ENCODE assay signal across 23 mouse cellular contexts in genomic region chr13:34305964-34306671, GRCm38 (mm10). TPM values are rescaled to one million over a fixed set of nuclear protein-coding genes. Genes with fewer than 3 reads are reported as not detected.
DNase-seq lines count a peak whose midpoint lies in the region; ATAC-seq and TF ChIP-seq lines count a peak whose summit lies in the region.
"Had no signal": no experiment of that assay in that cellular context is flagged by ENCODE, and none has a peak within 500 bp of the region (broad histone marks: within the 10 kb centered on the region; RNA-seq: fewer than 3 reads in every experiment).

No protein-coding gene starts in this region.

- H3K9ac ChIP-seq in liver, adult 2 months (ENCODE audit: low read depth, low read length) = no peak overlapping the region
- H3K9ac ChIP-seq in liver, embryonic 13.5 days = no peak overlapping the region
- H3K9ac ChIP-seq in liver, embryonic 16.5 days (ENCODE audit: low read depth, low read length) = no peak overlapping the region
- H3K9ac ChIP-seq: embryonic facial prominence, embryonic 12.5 days; embryonic facial prominence, embryonic 15.5 days; forebrain, embryonic 13.5 days; hindbrain, embryonic 12.5 days; hindbrain, embryonic 15.5 days had no signal

- DNase-seq in liver, adult 2 months (ENCODE audit: extremely low read depth, low read depth, low spot score) = peak; percentile 63
- DNase-seq in liver = no peak
- DNase-seq in liver, embryonic 13.5 days = no peak
- DNase-seq in lung, adult 18-20 months = no peak
- DNase-seq: adrenal gland, adult 2 months; adrenal gland, postnatal 14 days; cerebellum, adult 11 months; cerebellum, adult 2 months; cerebellum, adult 9-11 months; cerebellum, postnatal 25 days; gastrocnemius, adult 2 months; gastrocnemius, postnatal 14 days; heart, adult 2 months had no signal

- TF ChIP-seq CTCF in liver, adult 2 months (IDR thresholded peaks at IDR 0.05; ENCODE audit: low read depth, low read length) = no peak

- TF ChIP-seq POLR2A in liver, adult 2 months (IDR thresholded peaks at IDR 0.05; ENCODE audit: extremely low read depth, insufficient read depth, low read length) = no peak

- H3K4me2 ChIP-seq in liver, embryonic 13.5 days = no peak overlapping the region
- no peak overlapping the region for H3K4me2 ChIP-seq in liver, embryonic 16.5 days (ENCODE audit: low read depth, low read length)
- H3K4me2 ChIP-seq: embryonic facial prominence, embryonic 12.5 days; embryonic facial prominence, embryonic 15.5 days; forebrain, embryonic 13.5 days; hindbrain, embryonic 12.5 days; hindbrain, embryonic 15.5 days had no signal

- peak overlapping the region; percentile 22; the same call in 1 of the 2 replicates for H3K27ac ChIP-seq in liver, adult 2 months (replicated peaks; ENCODE audit: insufficient read depth, low read depth, low read length)
- peak overlapping the region; percentile 78 for H3K27ac ChIP-seq in liver, embryonic 13.5 days
- no peak overlapping the region for H3K27ac ChIP-seq in liver, embryonic 16.5 days (ENCODE audit: low read length)
- H3K27ac ChIP-seq: embryonic facial prominence, embryonic 12.5 days; embryonic facial prominence, embryonic 15.5 days; forebrain, embryonic 13.5 days; gastrocnemius, adult 2 months; heart, adult 2 months; heart, embryonic 10.5 days; hindbrain, embryonic 12.5 days; hindbrain, embryonic 15.5 days had no signal

- H3K79me2 ChIP-seq in liver, adult 2 months (ENCODE audit: control insufficient read depth, insufficient read depth, low read length) = peaks cover 33% of the 10 kb centered on the region; the same call in 1 of the 2 replicates

- H3K36me3 ChIP-seq in liver, adult 2 months (ENCODE audit: control insufficient read depth, insufficient read depth, low read length) = peaks cover 4% of the 10 kb centered on the region
- peaks cover 44% of the 10 kb centered on the region for H3K36me3 ChIP-seq in liver, embryonic 13.5 days
- peaks cover 22% of the 10 kb centered on the region; the same call in 1 of the 2 replicates for H3K36me3 ChIP-seq in liver, embryonic 16.5 days (ENCODE audit: control insufficient read depth, insufficient read depth)
- H3K36me3 ChIP-seq: embryonic facial prominence, embryonic 12.5 days; embryonic facial prominence, embryonic 15.5 days; heart, embryonic 10.5 days; hindbrain, embryonic 12.5 days had no signal

- peaks cover 25% of the 10 kb centered on the region for H3K4me1 ChIP-seq in liver, adult 2 months (ENCODE audit: control insufficient read depth, insufficient read depth, low read length)
- peaks cover 81% of the 10 kb centered on the region for H3K4me1 ChIP-seq in liver, embryonic 13.5 days (replicated peaks)
- peaks cover 53% of the 10 kb centered on the region for H3K4me1 ChIP-seq in liver, embryonic 16.5 days (ENCODE audit: control insufficient read depth, low read depth, low read length)
- H3K4me1 ChIP-seq: embryonic facial prominence, embryonic 12.5 days; embryonic facial prominence, embryonic 15.5 days had no signal

- no peak overlapping the region for H3K4me3 ChIP-seq in liver, adult 2 months (ENCODE audit: insufficient read depth, low read depth, low read length)
- H3K4me3 ChIP-seq in liver, embryonic 13.5 days (replicated peaks) = no peak overlapping the region
- no peak overlapping the region for H3K4me3 ChIP-seq in liver, embryonic 16.5 days (ENCODE audit: low read depth, low read length)
- H3K4me3 ChIP-seq: embryonic facial prominence, embryonic 12.5 days; embryonic facial prominence, embryonic 15.5 days; forebrain, embryonic 13.5 days; gastrocnemius, adult 2 months; heart, adult 2 months; heart, embryonic 10.5 days; hindbrain, embryonic 12.5 days; hindbrain, embryonic 15.5 days had no signal

- WGBS in liver, adult 2 months = 33% methylated on average over 2 of the region's 2 CpGs
- 91% methylated on average over 2 of the region's 2 CpGs for WGBS in liver, embryonic 13.5 days (ENCODE audit: insufficient replicate concordance)
- WGBS in liver, embryonic 16.5 days (ENCODE audit: insufficient replicate concordance) = 85% methylated on average over 2 of the region's 2 CpGs

- no peak for ATAC-seq in liver, embryonic 13.5 days (ENCODE audit: low read depth)
- ATAC-seq in liver, embryonic 16.5 days (ENCODE audit: low read depth) = peak; percentile 28; the same call in 1 of the 2 replicates
- ATAC-seq in granulocyte monocyte progenitor cell, adult 5-6 weeks (replicated peaks; ENCODE audit: poor library complexity, severe bottlenecking) = no peak
- ATAC-seq: CD4-positive, CD25-positive, alpha-beta regulatory T cell, adult 4 months; forebrain, embryonic 13.5 days; forebrain, embryonic 16.5 days had no signal

- no peaks in the 10 kb centered on the region for H3K27me3 ChIP-seq in liver, adult 2 months (ENCODE audit: control insufficient read depth, insufficient read depth, low read length)
- no peaks in the 10 kb centered on the region for H3K27me3 ChIP-seq in liver, embryonic 13.5 days
- H3K27me3 ChIP-seq in liver, embryonic 16.5 days (ENCODE audit: control insufficient read depth, insufficient read depth, low read depth, low read length) = no peaks in the 10 kb centered on the region
- H3K27me3 ChIP-seq: embryonic facial prominence, embryonic 12.5 days; embryonic facial prominence, embryonic 15.5 days; forebrain, embryonic 13.5 days; hindbrain, embryonic 12.5 days; hindbrain, embryonic 15.5 days had no signal

- no peaks in the 10 kb centered on the region for H3K9me3 ChIP-seq in liver, embryonic 13.5 days (replicated peaks)
- no peaks in the 10 kb centered on the region for H3K9me3 ChIP-seq in liver, embryonic 16.5 days (replicated peaks; ENCODE audit: control insufficient read depth, low read length)
- H3K9me3 ChIP-seq: embryonic facial prominence, embryonic 12.5 days; embryonic facial prominence, embryonic 15.5 days; forebrain, embryonic 13.5 days; heart, embryonic 10.5 days; hindbrain, embryonic 12.5 days; hindbrain, embryonic 15.5 days had no signal

RNA-seq across cellular contexts. Expression of gene Slc22a23, which starts 38.9 kb away (rescaled TPM):
- total RNA-seq in liver, adult 2 months (2014; rRNA removed) = 31.6 and 43.8 TPM in 2 replicates
- polyA plus RNA-seq in liver, adult 2 months (2012; rRNA removed) = 50.6 and 53.2 TPM in 2 replicates
- 6.2 and 7.7 TPM in 2 replicates for polyA plus RNA-seq in liver, embryonic 13.5 days (2015; fragmentation: Nextera tagmentation; extraction: Ambion mirVana)
- polyA plus RNA-seq in liver, embryonic 16.5 days (2015; fragmentation: Nextera tagmentation; extraction: Ambion mirVana) = 6.7 and 8.2 TPM in 2 replicates
- not detected in 2 replicates for total RNA-seq in granulocyte monocyte progenitor cell, adult 5-6 weeks (2014; fragmentation: Nextera tagmentation)
- 1.0 TPM in 1 of 2 replicates, not detected in the other for total RNA-seq in granulocyte monocyte progenitor cell, adult 5-6 weeks (2017)
